Mouse (Mus musculus): ENCODE measurements around the gene Arf3.

GRCm38 (mm10) chr15:98728366-98728765 is 34.6 kb downstream of the Arf3 start:
- no peak for TF ChIP-seq CTCF (IDR thresholded peaks at IDR 0.05; ENCODE audit: extremely low read depth, insufficient read depth, low read length)
- TF ChIP-seq POLR2A (IDR thresholded peaks at IDR 0.05; ENCODE audit: extremely low read depth, insufficient read depth, low read length) = no peak
